Mouse (Mus musculus): ENCODE results near the gene Esrrg. TPM values are rescaled to one million over a fixed set of nuclear protein-coding genes. Genes with fewer than 3 reads are reported as not detected.

Esrrg gene
- total and polyA plus RNA-seq, 2 experiments from 2014 or later, result 17.1 to 39.8 TPM

DNA sequence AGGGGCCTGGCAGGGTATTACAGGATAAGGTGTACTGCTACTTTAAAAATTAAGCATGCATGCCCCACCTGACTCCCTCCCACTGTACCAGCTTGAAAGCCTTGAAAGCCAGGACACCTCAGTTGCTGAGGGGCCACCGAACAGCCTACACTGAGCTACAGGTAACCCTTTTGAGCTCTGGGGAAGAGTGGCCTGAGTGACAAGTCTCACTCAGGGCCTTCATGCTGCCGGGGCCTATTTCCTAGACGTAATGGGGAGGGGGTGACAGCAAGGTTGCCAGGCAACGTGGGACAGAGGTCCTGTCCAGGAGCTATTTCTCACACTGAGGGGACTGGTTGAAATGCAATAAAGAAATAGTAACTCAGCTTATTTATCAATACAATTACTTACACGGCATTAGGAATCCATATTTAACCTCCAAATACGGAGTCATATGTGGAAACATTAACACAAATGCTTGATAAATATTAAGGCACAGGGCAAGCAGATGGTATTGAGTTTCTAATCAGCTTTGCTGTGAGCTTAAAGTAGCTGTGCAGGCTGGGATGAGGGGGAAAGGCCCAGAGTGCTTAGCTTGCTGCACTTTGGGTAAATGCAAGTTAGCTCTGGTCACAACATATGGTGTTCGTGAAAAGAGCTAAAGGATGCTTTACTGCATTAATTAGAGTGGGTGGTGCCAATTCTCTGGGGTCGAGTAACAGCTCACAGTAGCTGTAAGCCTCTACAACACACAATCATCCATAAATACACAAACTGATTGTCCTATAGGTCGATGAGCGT lies 653.5 kb downstream of the Esrrg start, which contains the start of gene Ush2a:
TSS of gene Ush2a (plus strand) at position 121 of the 780 bp plus-strand sequence.
- Histone ChIP-seq H3K27me3 (ENCODE audit: insufficient read depth, low read length) (no peaks in the 10 kb centered on the region), H3K27ac (ENCODE audit: low read depth, low read length) (no peak within 1 kb of the TSS), H3K4me2 (ENCODE audit: low read depth, low read length, poor library complexity, severe bottlenecking) (no peak within 1 kb of the TSS), H3K4me3 (ENCODE audit: low read depth, low read length) (no peak within 1 kb of the TSS), H3K36me3 (ENCODE audit: insufficient read depth, low read length) (no peaks in the 10 kb centered on the region), H3K9ac (replicated peaks; ENCODE audit: low read length, poor library complexity, severe bottlenecking) (no peak within 1 kb of the TSS), H3K9me3 (ENCODE audit: low read length) (no peaks in the 10 kb centered on the region), H3K4me1 (ENCODE audit: insufficient read depth, low read length) (no peaks in the 10 kb centered on the region)
- no peak for ATAC-seq (ENCODE audit: low FRiP score)
- no peak for TF ChIP-seq CTCF (IDR thresholded peaks at IDR 0.05)
- DNase-seq (ENCODE audit: low spot score), result no peak
- 42% methylated on average over 10 of the region's 10 CpGs for WGBS

All from midbrain, postnatal 0 days (tissue).